Mouse (Mus musculus): Measurements from ENCODE around the gene Slc6a16. TPM values are rescaled to one million over a fixed set of nuclear protein-coding genes. Genes with fewer than 3 reads are reported as not detected.

The Slc6a16 gene
- 0.19 TPM in 1 of 2 replicates, not detected in the other for polyA plus RNA-seq (2012; rRNA removed; ENCODE audit: low replicate concordance)

DNA sequence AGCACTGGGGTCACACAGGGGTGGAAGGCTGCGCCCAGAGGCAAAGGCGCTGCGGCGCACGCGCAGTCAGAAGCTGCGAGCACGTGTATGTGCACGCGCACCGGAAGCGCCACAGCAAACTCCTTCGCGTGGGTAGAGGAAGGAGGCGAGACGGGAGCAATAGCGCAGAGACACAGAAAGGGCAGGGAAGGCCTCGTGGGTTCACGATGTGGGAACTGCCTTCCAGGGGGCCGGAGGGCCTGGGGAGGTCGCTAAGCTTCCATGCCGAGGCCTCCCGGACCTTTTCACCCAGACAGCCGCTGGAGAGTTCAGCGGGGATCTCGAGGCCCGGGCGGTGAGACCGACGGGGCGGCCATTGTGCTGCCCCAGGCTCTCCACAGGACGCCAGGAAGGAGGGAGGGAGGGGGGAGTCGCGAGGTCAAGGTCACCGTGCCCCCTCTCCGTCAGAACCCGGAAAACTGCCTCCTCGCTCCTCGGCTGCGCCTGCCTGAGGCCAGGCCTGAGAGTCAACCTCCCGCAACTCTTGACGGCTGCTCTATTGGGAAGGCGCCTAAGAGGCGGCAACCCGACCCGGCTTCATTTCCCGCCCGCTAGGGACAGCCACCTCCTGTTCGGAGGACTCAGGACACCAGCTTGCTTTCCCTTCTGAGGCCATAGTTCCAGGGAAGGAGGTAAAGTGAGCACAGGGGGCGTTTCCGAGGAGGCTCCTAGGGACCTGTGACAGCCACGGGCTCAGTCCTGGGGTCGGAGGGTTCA, at the start of gene Slc6a16:
Gene Slc6a16, plus strand, starts transcription at position 453 of the 756 bp plus-strand sequence.

DNA sequence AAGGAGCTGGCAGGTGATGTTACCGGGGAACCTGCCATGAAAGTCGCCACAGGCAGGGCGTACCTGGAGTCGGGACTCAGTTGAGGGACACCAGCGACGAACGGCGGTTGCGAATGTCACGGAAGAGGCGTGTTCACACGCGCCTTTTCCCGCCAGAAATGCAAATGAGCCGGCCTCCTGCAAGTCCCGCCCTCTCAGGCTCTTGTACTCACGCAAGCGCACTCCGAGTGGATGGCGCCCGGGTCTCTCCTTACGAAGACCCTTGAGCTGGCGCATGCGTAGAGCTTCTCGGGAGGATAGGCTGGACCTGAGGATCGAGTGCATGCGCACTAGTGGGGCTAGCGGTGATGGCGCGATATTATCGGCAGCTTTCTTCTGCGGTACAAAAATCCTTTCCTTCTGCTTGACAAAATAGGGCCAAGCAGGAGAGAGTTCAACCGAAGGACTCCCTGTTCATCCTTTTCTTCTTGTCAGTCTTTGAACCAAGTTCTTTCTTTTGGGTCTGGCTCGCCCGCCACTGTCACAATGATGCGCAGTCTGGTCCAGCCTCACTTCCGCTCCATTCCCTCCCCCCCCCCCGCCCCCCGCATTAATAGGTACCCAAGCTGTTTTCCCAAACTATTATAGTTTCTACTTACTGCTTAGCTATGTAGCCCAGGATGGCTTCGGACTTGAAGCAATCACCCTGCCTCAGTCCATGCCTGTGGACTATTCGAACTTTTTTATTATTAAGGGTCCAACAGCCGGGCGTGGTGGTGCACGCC, 36.3 kb upstream of the Slc6a16 start, which contains the start of gene Ccdc155:
Gene Ccdc155, minus strand, starts transcription at position 513 of the 764 bp plus-strand sequence.

DNA sequence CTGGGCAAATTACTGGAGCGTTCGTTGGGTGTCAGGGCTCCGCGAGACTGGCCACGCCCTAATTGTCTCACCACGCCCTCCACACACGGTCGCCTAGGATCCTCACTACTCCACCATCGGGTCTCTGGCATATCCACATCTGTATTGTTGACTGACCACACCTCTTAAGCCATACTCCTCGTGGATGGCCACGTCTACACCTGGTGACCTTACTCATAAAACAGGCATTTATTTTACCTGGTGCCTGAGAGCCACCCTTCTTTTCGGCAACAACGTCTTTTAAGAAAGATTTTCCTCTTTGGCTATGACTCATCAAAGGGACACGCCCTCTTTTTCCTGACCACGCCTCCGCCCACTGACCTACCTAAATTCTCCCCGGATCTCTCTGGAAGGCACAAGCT, 29.0 kb upstream of the Slc6a16 start, which contains the start of gene Dkkl1:
Gene Dkkl1, minus strand, starts transcription at position 297 of the 401 bp plus-strand sequence.

DNA sequence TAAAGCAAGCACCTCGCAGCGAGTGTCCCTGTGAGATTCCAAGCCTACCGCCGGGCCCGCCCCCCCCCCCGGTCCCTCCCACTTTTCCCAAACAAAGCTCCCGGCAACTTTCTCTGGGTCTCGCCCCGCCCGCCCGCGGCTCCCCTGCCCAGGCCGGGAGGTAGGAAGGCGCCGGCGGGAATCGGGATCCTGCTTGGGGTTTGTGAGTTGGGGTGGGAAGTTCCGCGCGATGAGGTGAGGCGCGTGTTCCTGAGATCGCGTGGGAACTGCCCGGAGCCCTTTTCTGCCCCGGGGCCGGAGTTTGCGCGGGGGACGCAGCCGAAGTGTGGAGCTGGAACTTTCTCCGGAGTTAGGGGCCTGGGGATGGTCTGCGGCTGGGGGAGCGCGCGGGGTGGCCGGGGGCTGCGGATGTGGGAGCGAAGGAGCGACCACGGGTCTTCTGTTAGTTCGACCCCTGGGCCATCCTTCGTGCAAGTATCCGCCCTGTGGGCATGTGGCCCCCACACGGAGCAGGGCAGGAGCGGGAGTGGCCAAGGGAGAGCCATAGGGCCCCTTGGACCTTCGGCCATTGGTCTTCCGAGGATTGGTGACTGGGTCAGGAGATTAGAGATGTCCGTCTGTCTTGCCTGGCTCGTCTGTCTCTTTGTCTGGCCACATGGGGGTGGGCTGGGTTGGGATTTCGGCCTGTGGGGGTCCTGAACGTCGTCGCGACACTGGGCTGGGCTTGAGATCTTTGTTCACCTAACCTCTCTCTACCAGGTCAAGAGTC, 25.0 kb upstream of the Slc6a16 start, which contains the start of gene Tead2:
Gene Tead2, plus strand, starts transcription at position 81 of the 769 bp plus-strand sequence.

DNA sequence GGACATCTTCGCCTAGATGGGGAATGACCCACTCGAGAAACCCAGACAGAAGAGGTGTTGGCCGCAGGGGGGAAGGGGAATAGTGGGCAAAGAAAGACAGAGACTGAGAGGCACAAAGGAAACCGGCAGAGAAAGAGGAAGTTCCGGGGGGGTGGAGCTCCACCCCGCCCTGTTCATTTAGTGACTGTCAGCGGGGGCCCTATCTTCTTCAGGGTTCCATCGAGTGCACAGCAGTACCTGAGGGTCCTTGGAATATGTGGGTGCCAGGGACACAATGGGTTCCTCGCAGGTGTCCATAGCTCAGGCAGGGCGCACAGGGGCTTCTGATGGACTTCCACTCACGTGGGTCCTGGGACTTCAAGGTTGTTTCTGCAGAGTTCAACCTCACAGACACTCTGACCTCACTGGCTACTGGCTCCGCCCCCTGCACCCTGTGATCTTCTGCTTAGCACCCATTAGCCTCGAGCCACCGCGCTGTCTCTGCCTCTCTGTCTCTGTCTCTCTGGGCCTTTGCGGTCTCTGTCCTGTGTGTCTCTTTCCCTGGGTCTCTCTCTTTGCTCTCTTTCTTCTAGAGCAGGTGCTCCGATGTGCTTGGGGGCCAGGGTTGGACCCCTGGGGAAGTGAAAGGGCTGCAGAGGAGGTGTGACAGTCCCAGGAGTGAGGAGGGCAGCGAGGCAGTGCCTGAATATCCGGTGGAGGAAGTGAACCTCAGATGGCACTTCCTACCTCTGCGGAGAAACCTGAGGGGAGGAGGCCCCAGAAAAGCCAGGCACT, 2.0 kb upstream of the Slc6a16 start, which contains the start of gene Cd37:
Gene Cd37, minus strand, starts transcription at position 393 of the 774 bp plus-strand sequence.

DNA sequence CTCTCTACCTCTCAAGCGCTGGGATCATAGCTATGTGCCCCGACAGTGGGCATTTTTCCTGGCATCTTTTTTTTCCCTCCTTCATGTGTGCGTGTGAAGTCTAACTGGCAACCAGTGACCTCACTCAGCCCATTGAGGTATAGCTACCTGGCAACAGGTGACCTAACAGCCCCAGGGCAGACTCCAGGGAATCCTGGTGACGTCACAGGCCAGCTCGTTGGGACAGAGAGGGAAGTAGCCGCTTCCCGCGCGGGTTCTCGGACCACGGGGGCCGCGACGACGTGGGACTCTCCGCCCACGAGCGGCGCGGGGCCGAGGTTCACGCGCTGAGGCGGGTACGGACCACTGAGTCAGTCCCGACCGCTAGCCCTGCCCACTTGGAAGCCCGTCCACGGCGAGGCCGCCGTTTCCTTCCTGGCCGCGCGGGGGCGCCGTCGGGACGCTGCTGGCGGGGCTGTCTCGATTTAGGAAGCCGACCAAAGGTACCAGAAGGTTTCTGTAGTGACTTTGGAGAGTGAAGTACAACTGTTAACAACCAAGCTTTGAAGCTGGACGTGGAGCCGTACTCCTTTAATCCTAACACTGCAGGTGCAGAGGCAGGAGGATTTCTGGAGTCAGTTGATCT, 36.4 kb downstream of the Slc6a16 start, which contains the start of gene Slc6a21:
Gene Slc6a21, plus strand, starts transcription at position 378 of the 625 bp plus-strand sequence.

Other genes with a start within 250 kb of the Slc6a16 start
- gene Irf3, start 243.4 kb upstream of the Slc6a16 start, polyA plus RNA-seq (2012; rRNA removed; ENCODE audit: low replicate concordance) = 120 and 136 TPM in 2 replicates
- 38.7 and 59.9 TPM in 2 replicates for gene Bcl2l12, start 242.4 kb upstream of the Slc6a16 start, polyA plus RNA-seq (2012; rRNA removed; ENCODE audit: low replicate concordance)
- 58.3 and 111 TPM in 2 replicates for gene Scaf1, start 224.7 kb upstream of the Slc6a16 start, polyA plus RNA-seq (2012; rRNA removed; ENCODE audit: low replicate concordance)
- gene Rras, start 223.1 kb upstream of the Slc6a16 start, polyA plus RNA-seq (2012; rRNA removed; ENCODE audit: low replicate concordance) = 201 and 278 TPM in 2 replicates
- gene Prr12, start 188.2 kb upstream of the Slc6a16 start, polyA plus RNA-seq (2012; rRNA removed; ENCODE audit: low replicate concordance) = 7.2 and 19.0 TPM in 2 replicates
- 75.7 and 106 TPM in 2 replicates for gene Nosip, start 178.7 kb upstream of the Slc6a16 start, polyA plus RNA-seq (2012; rRNA removed; ENCODE audit: low replicate concordance)
- gene Prrg2, start 178.4 kb upstream of the Slc6a16 start, polyA plus RNA-seq (2012; rRNA removed; ENCODE audit: low replicate concordance) = 74.1 and 134 TPM in 2 replicates
- gene Rcn3, start 148.9 kb upstream of the Slc6a16 start, polyA plus RNA-seq (2012; rRNA removed; ENCODE audit: low replicate concordance) = 147 and 250 TPM in 2 replicates
- 251 and 271 TPM in 2 replicates for gene Fcgrt, start 137.2 kb upstream of the Slc6a16 start, polyA plus RNA-seq (2012; rRNA removed; ENCODE audit: low replicate concordance)
- 167 and 309 TPM in 2 replicates for gene Rps11, start 116.6 kb upstream of the Slc6a16 start, polyA plus RNA-seq (2012; rRNA removed; ENCODE audit: low replicate concordance)
- 1,471 and 2,886 TPM in 2 replicates for gene Rpl13a, start 112.3 kb upstream of the Slc6a16 start, polyA plus RNA-seq (2012; rRNA removed; ENCODE audit: low replicate concordance)
- gene Gm45713, start 104.9 kb upstream of the Slc6a16 start, polyA plus RNA-seq (2012; rRNA removed; ENCODE audit: low replicate concordance) = 0.93 and 17.5 TPM in 2 replicates
- gene Flt3l, start 104.7 kb upstream of the Slc6a16 start, polyA plus RNA-seq (2012; rRNA removed; ENCODE audit: low replicate concordance) = 166 and 183 TPM in 2 replicates
- 54.4 and 57.6 TPM in 2 replicates for gene Pih1d1, start 86.8 kb upstream of the Slc6a16 start, polyA plus RNA-seq (2012; rRNA removed; ENCODE audit: low replicate concordance)
- 53.8 and 90.5 TPM in 2 replicates for gene Aldh16a1, start 86.5 kb upstream of the Slc6a16 start, polyA plus RNA-seq (2012; rRNA removed; ENCODE audit: low replicate concordance)
- 0.13 and 0.24 TPM in 2 replicates for gene Slc17a7, start 77.1 kb upstream of the Slc6a16 start, polyA plus RNA-seq (2012; rRNA removed; ENCODE audit: low replicate concordance)
- gene Gfy, start 61.5 kb upstream of the Slc6a16 start, polyA plus RNA-seq (2012; rRNA removed; ENCODE audit: low replicate concordance) = not detected in 2 replicates
- not detected in 2 replicates for gene Pth2, start 60.1 kb upstream of the Slc6a16 start, polyA plus RNA-seq (2012; rRNA removed; ENCODE audit: low replicate concordance)
- gene Ccdc155, start 36.2 kb upstream of the Slc6a16 start, polyA plus RNA-seq (2012; rRNA removed; ENCODE audit: low replicate concordance) = 0.20 and 0.22 TPM in 2 replicates
- 23.3 and 27.6 TPM in 2 replicates for gene Dkkl1, start 28.9 kb upstream of the Slc6a16 start, polyA plus RNA-seq (2012; rRNA removed; ENCODE audit: low replicate concordance)
- 101 and 152 TPM in 2 replicates for gene Tead2, start 25.3 kb upstream of the Slc6a16 start, polyA plus RNA-seq (2012; rRNA removed; ENCODE audit: low replicate concordance)
- gene Cd37, start 2.0 kb upstream of the Slc6a16 start, polyA plus RNA-seq (2012; rRNA removed; ENCODE audit: low replicate concordance) = 279 and 619 TPM in 2 replicates
- 0.32 and 0.49 TPM in 2 replicates for gene Slc6a21, start 36.4 kb downstream of the Slc6a16 start, polyA plus RNA-seq (2012; rRNA removed; ENCODE audit: low replicate concordance)
- 30.5 and 38.2 TPM in 2 replicates for gene Trpm4, start 92.7 kb downstream of the Slc6a16 start, polyA plus RNA-seq (2012; rRNA removed; ENCODE audit: low replicate concordance)
- 0.06 and 44.9 TPM in 2 replicates for gene Hrc, start 94.2 kb downstream of the Slc6a16 start, polyA plus RNA-seq (2012; rRNA removed; ENCODE audit: low replicate concordance)
- gene Ppfia3, start 125.9 kb downstream of the Slc6a16 start, polyA plus RNA-seq (2012; rRNA removed; ENCODE audit: low replicate concordance) = 1.2 and 1.6 TPM in 2 replicates
- 1.8 and 3.3 TPM in 2 replicates for gene Lin7b, start 129.5 kb downstream of the Slc6a16 start, polyA plus RNA-seq (2012; rRNA removed; ENCODE audit: low replicate concordance)
- 247 and 258 TPM in 2 replicates for gene Snrnp70, start 154.7 kb downstream of the Slc6a16 start, polyA plus RNA-seq (2012; rRNA removed; ENCODE audit: low replicate concordance)
- 0.63 and 29.9 TPM in 2 replicates for gene Kcna7, start 164.6 kb downstream of the Slc6a16 start, polyA plus RNA-seq (2012; rRNA removed; ENCODE audit: low replicate concordance)
- gene Ntf5, start 172.6 kb downstream of the Slc6a16 start, polyA plus RNA-seq (2012; rRNA removed; ENCODE audit: low replicate concordance) = 2.5 and 3.1 TPM in 2 replicates
- gene Lhb, start 179.7 kb downstream of the Slc6a16 start, polyA plus RNA-seq (2012; rRNA removed; ENCODE audit: low replicate concordance) = 1.4 and 1.5 TPM in 2 replicates
- gene Gys1, start 193.8 kb downstream of the Slc6a16 start, polyA plus RNA-seq (2012; rRNA removed; ENCODE audit: low replicate concordance) = 137 and 248 TPM in 2 replicates
- 51.4 and 66.8 TPM in 2 replicates for gene Ruvbl2, start 197.0 kb downstream of the Slc6a16 start, polyA plus RNA-seq (2012; rRNA removed; ENCODE audit: low replicate concordance)
- 3,321 and 4,005 TPM in 2 replicates for gene Ftl1, start 218.8 kb downstream of the Slc6a16 start, polyA plus RNA-seq (2012; rRNA removed; ENCODE audit: low replicate concordance)
- 92.1 and 140 TPM in 2 replicates for gene Bax, start 225.8 kb downstream of the Slc6a16 start, polyA plus RNA-seq (2012; rRNA removed; ENCODE audit: low replicate concordance)
- 0.16 TPM in 1 of 2 replicates, not detected in the other for gene Tulp2, start 240.8 kb downstream of the Slc6a16 start, polyA plus RNA-seq (2012; rRNA removed; ENCODE audit: low replicate concordance)
- gene Gm45808, start 245.7 kb downstream of the Slc6a16 start, polyA plus RNA-seq (2012; rRNA removed; ENCODE audit: low replicate concordance) = 10.3 TPM in 1 of 2 replicates, not detected in the other
- gene Dhdh, start 247.7 kb downstream of the Slc6a16 start, polyA plus RNA-seq (2012; rRNA removed; ENCODE audit: low replicate concordance) = 15.8 and 23.4 TPM in 2 replicates